ENCODE assay signal across 8 mouse cellular contexts in the genomic region with DNA sequence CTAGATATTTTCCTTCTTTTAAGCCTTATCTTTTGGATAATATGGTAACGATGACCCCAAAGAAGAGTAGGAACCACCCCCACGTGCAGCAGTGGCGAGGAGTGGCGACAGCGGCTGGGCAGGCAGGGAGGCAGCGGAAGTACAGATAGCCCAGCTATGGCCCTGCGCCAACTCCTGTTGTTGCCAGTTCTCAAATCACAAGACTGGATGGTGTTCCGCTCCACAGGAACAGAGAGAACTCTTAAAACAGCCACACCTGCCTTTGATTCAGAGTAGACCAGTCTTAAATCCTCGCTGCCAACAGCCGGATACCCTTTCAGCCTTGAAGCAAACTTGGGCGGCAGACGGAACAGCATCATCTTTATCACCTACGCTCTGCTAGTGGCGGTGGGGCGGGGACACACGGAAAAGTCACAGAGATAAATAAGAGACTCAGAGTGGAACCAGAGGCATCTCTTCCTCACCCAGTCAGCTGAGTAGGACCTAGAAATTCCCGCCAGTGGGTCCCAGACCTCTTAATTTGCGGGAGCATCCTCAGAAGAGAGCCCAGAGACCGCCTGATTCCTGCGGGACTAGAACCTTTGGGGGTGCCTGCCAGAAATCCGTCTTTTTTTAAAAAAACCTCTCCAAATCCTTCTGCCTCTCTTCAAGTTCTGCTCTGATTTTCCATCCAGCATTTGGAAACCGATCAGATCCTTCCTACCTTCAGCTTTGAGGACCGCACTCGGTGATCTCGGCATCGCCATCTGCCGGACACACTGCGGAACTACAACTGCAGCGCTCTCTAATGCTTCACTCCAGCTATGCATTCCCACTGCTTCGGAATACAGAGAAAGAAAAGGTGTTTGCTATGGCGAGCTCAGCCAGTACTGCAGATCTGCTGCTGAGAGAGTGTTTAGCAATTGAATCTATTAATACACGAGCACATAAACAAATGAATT. TPM values are rescaled to one million over a fixed set of nuclear protein-coding genes. Genes with fewer than 3 reads are reported as not detected.
DNase-seq lines count a peak whose midpoint lies in the region; ATAC-seq and TF ChIP-seq lines count a peak whose summit lies in the region.

No protein-coding gene starts in this region.

- H3K4me3 ChIP-seq in cortical plate, adult 2 months (ENCODE audit: insufficient read depth, low read length), result 0 out of 2 replicates have a peak overlapping the region, but pooled peaks have one; percentile 0
- peak overlapping the region; percentile 36 for H3K4me3 ChIP-seq in left cerebral cortex, adult 2 months
- H3K4me3 ChIP-seq in macrophage (ENCODE audit: inconsistent target), result peak overlapping the region; percentile 32

- peak; percentile 76 for ATAC-seq in activated CD4-positive, CD25-positive, alpha-beta regulatory T cell, adult 4 months

- H3K36me3 ChIP-seq in macrophage (ENCODE audit: inconsistent target), result no peaks in the 10 kb centered on the region

- intact Hi-C loops in left cerebral cortex, adult 2 months (cut with DNase I), result loop anchor here (1.0 to 5.0 kb wide), 2 partner anchors 42 to 547 kb away; a partner anchor contains a TSS

- H3K79me2 ChIP-seq in macrophage (ENCODE audit: inconsistent target), result no peaks in the 10 kb centered on the region

- TF ChIP-seq POLR2A in cortical plate, adult 2 months (IDR thresholded peaks at IDR 0.05; ENCODE audit: extremely low read depth, insufficient read depth, low read length), result no peak

- peak; percentile 97 for TF ChIP-seq CTCF in cortical plate, adult 2 months (IDR thresholded peaks at IDR 0.05; ENCODE audit: extremely low read depth, insufficient read depth, low read length)
- peak; percentile 99 for TF ChIP-seq CTCF in left cerebral cortex, adult 2 months (IDR thresholded peaks at IDR 0.05)

- peak; percentile 82 to 83 for DNase-seq in gastrocnemius, adult 8-10 months (ENCODE audit: low spot score in 2 of 2)
- DNase-seq in hindlimb bud, embryonic 11.5 days (ENCODE audit: extremely low spot score, low read depth, low spot score), result peak; percentile 82
- DNase-seq in left cerebral cortex, adult 2 months (ENCODE audit: extremely low spot score in 1 of 2, low spot score in 2 of 2), result peak; percentile 86 to 92
- DNase-seq in retina, postnatal 7 days (ENCODE audit: low read depth, low spot score), result peak; percentile 74
- peak; percentile 80 to 83 for DNase-seq in urinary bladder, adult 18-20 months (ENCODE audit: low spot score in 2 of 2)

- H3K4me1 ChIP-seq in cortical plate, adult 2 months (ENCODE audit: control insufficient read depth, insufficient read depth, low read length), result 0 out of 2 replicates have a peak, but pooled peaks cover 1% of the 10 kb centered on the region

- H3K27ac ChIP-seq in cortical plate, adult 2 months (ENCODE audit: insufficient read depth, low read length), result no peak overlapping the region
- no peak overlapping the region for H3K27ac ChIP-seq in left cerebral cortex, adult 2 months
- H3K27ac ChIP-seq in macrophage, result peak overlapping the region; percentile 76

- 8% methylated on average over 32 of the region's 32 CpGs for WGBS in macrophage (ENCODE audit: missing documents)

RNA-seq across cellular contexts. Expression of a gene that starts 15.8 kb away (rescaled TPM):
- polyA plus RNA-seq in activated CD4-positive, CD25-positive, alpha-beta regulatory T cell, adult 4 months (2017; shearing (Covaris generic)), result 1,000 to 10,000 TPM; 1,760 to 1,971 TPM
- polyA plus RNA-seq in cortical plate, adult 2 months (2012; rRNA removed), result 840 and 847 TPM in 2 replicates
- total RNA-seq in gastrocnemius, adult 8-10 months (2022), result 1,000 to 10,000 TPM; 3,387 to 4,149 (median 3,897) TPM
- 100 to 1,000 TPM; 975 to 978 TPM for total RNA-seq in left cerebral cortex, adult 2 months (2021)
- total RNA-seq in macrophage (2018; cell fraction: chromatin; rRNA removed), result 100 to 1,000 TPM in 25 of 26 experiments, 10 to 100 TPM in 1; 99.5 to 452 (median 174) TPM
- total RNA-seq in macrophage (2018; cell fraction: cytosol; rRNA removed), result 1,000 to 10,000 TPM; 1,477 to 5,481 (median 3,449) TPM
- total RNA-seq in macrophage (2018; cell fraction: nucleus; rRNA removed), result 100 to 1,000 TPM; 301 to 898 (median 554) TPM
- 3,757 to 4,485 TPM (median 4,124 TPM) in 3 replicates for polyA plus RNA-seq in macrophage (2018)

RNA-seq across cellular contexts. Expression of a gene that starts 42.3 kb away (rescaled TPM):
- 10 to 100 TPM; 19.4 to 22.7 TPM for polyA plus RNA-seq in activated CD4-positive, CD25-positive, alpha-beta regulatory T cell, adult 4 months (2017; shearing (Covaris generic))
- polyA plus RNA-seq in cortical plate, adult 2 months (2012; rRNA removed), result 7.2 and 9.3 TPM in 2 replicates
- total RNA-seq in gastrocnemius, adult 8-10 months (2022), result 10 to 100 TPM in 1 of 4 experiments, 1 to 10 TPM in 3; 5.9 to 12.2 (median 7.2) TPM
- total RNA-seq in left cerebral cortex, adult 2 months (2021), result 10 to 100 TPM; 10.6 to 12.2 TPM
- total RNA-seq in macrophage (2018; cell fraction: chromatin; rRNA removed), result 10 to 100 TPM in 23 of 26 experiments, 1 to 10 TPM in 3; 6.5 to 37.6 (median 19.2) TPM
- total RNA-seq in macrophage (2018; cell fraction: cytosol; rRNA removed), result 10 to 100 TPM; 15.4 to 30.0 (median 23.9) TPM
- 10 to 100 TPM in 25 of 26 experiments, 1 to 10 TPM in 1; 9.7 to 37.7 (median 17.6) TPM for total RNA-seq in macrophage (2018; cell fraction: nucleus; rRNA removed)
- 14.1 to 23.1 TPM (median 23.0 TPM) in 3 replicates for polyA plus RNA-seq in macrophage (2018)
